ENCODE assay signal across 10 mouse cellular contexts in the genomic region with DNA sequence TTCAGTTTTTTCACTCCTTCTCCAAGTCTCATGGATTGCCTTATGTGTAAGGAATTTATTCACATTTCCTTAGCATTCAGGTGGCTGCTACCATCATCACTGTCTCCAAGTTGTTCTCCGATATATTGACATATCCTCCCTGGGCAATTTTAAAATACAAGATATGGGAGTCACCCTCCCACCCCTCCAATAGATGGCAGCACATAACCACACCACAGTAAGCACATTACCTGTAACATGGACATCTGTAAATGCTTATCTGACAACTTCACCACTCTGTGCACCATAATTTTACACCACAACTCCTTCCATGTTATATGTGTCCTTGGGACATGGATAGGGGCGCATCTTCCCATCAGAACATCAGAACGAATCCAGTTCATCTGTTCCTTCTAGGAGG.
DNase-seq lines count a peak whose midpoint lies in the region; ATAC-seq and TF ChIP-seq lines count a peak whose summit lies in the region.
"Had no signal": no experiment of that assay in that cellular context is flagged by ENCODE, and none has a peak within 500 bp of the region (broad histone marks: within the 10 kb centered on the region; RNA-seq: fewer than 3 reads in every experiment).

No protein-coding gene starts in this region.

- H3K9ac ChIP-seq in stomach, postnatal 0 days (ENCODE audit: low read length), result no peak overlapping the region
- H3K9ac ChIP-seq: heart, embryonic 15.5 days had no signal

- H3K4me3 ChIP-seq in kidney, adult 2 months (ENCODE audit: insufficient read depth, low read depth, low read length), result no peak overlapping the region
- no peak overlapping the region for H3K4me3 ChIP-seq in stomach, postnatal 0 days (ENCODE audit: low read depth, low read length)
- no peak overlapping the region for H3K4me3 ChIP-seq in midbrain, embryonic 10.5 days
- H3K4me3 ChIP-seq: erythroblast, embryonic 14.5 days; heart, embryonic 15.5 days had no signal

- H3K4me1 ChIP-seq in kidney, adult 2 months (ENCODE audit: control insufficient read depth, insufficient read depth, low read length), result no peaks in the 10 kb centered on the region
- no peaks in the 10 kb centered on the region for H3K4me1 ChIP-seq in stomach, postnatal 0 days (replicated peaks; ENCODE audit: control insufficient read depth, insufficient read depth)
- no peaks in the 10 kb centered on the region for H3K4me1 ChIP-seq in midbrain, embryonic 10.5 days
- H3K4me1 ChIP-seq: heart, embryonic 15.5 days had no signal

- H3K27ac ChIP-seq in kidney, adult 2 months (ENCODE audit: insufficient read depth, low read depth, low read length), result no peak overlapping the region
- H3K27ac ChIP-seq in stomach, postnatal 0 days (replicated peaks), result no peak overlapping the region
- no peak overlapping the region for H3K27ac ChIP-seq in midbrain, embryonic 10.5 days (replicated peaks)
- H3K27ac ChIP-seq: heart, embryonic 15.5 days had no signal

- no peak for TF ChIP-seq EP300 in stomach, postnatal 0 days (optimal IDR thresholded peaks at IDR 0.05)

- 86% methylated on average over 3 of the region's 3 CpGs for WGBS in kidney, adult 2 months
- 87% methylated on average over 3 of the region's 3 CpGs for WGBS in stomach, postnatal 0 days
- 91% methylated on average over 3 of the region's 3 CpGs for WGBS in midbrain, embryonic 10.5 days

- H3K9me3 ChIP-seq in stomach, postnatal 0 days (ENCODE audit: control insufficient read depth, low read length), result no peaks in the 10 kb centered on the region
- H3K9me3 ChIP-seq in midbrain, embryonic 10.5 days (replicated peaks), result no peaks in the 10 kb centered on the region
- H3K9me3 ChIP-seq: heart, embryonic 15.5 days had no signal

- no peaks in the 10 kb centered on the region for H3K27me3 ChIP-seq in kidney, adult 2 months (replicated peaks; ENCODE audit: control insufficient read depth, insufficient read depth, low read length)
- no peaks in the 10 kb centered on the region for H3K27me3 ChIP-seq in stomach, postnatal 0 days (ENCODE audit: control insufficient read depth, insufficient read depth, low read length)
- no peaks in the 10 kb centered on the region for H3K27me3 ChIP-seq in midbrain, embryonic 10.5 days (ENCODE audit: low read depth, poor library complexity, severe bottlenecking)
- H3K27me3 ChIP-seq: heart, embryonic 15.5 days had no signal

- peak; percentile 14 for DNase-seq in adrenal gland, adult 2 months
- no peak for DNase-seq in adrenal gland, postnatal 25 days
- DNase-seq in kidney, adult 2 months, result peak; percentile 8
- DNase-seq in kidney, adult 11 months, result no peak
- peak; percentile 8 for DNase-seq in thymus, postnatal 4 days
- DNase-seq in thymus, postnatal 14 days, result no peak
- DNase-seq in stomach, postnatal 0 days (ENCODE audit: low spot score), result no peak
- DNase-seq in midbrain, embryonic 10.5 days (ENCODE audit: low spot score), result no peak

- ATAC-seq in stomach, postnatal 0 days (ENCODE audit: low FRiP score, low TSS enrichment), result no peak

- no peak overlapping the region for H3K4me2 ChIP-seq in stomach, postnatal 0 days (replicated peaks; ENCODE audit: low read depth)
- H3K4me2 ChIP-seq: heart, embryonic 15.5 days had no signal

- no peaks in the 10 kb centered on the region for H3K36me3 ChIP-seq in kidney, adult 2 months (ENCODE audit: control insufficient read depth, insufficient read depth, low read length)
- no peaks in the 10 kb centered on the region for H3K36me3 ChIP-seq in stomach, postnatal 0 days (ENCODE audit: control insufficient read depth, insufficient read depth, low read length)
- H3K36me3 ChIP-seq in midbrain, embryonic 10.5 days, result no peaks in the 10 kb centered on the region
- H3K36me3 ChIP-seq: heart, embryonic 15.5 days had no signal

- TF ChIP-seq CTCF in kidney, adult 2 months (conservative IDR thresholded peaks at IDR 0.05; ENCODE audit: insufficient read depth, insufficient read length, low read depth, low read length), result no peak
- peak; percentile 53 for TF ChIP-seq CTCF in stomach, postnatal 0 days (IDR thresholded peaks at IDR 0.05; ENCODE audit: low read depth)

- TF ChIP-seq POLR2A in kidney, adult 2 months (IDR thresholded peaks at IDR 0.05; ENCODE audit: low read depth, low read length), result no peak

Comparison
In these comparisons a context has a peak if more than half of its experiments do, and no peak if none do; other contexts are left out.
1. DNase-seq: peak in adrenal gland, adult 2 months (single experiment), kidney, adult 2 months (single experiment) and thymus, postnatal 4 days (single experiment); none in adrenal gland, postnatal 25 days (single experiment), kidney, adult 11 months (single experiment), thymus, postnatal 14 days (single experiment), stomach, postnatal 0 days (single experiment) and midbrain, embryonic 10.5 days (single experiment).